Mouse (Mus musculus) lung, postnatal 36 days (tissue): ENCODE results near the gene 1700007K13Rik.
"Not testable (repeated sequence)": the region's sequence is repeated elsewhere in the genome, so short reads cannot be mapped to it uniquely, and the experiment has no call there.

Experiments
- DNase-seq: peaks from one replicate; pipeline ENCODE4 v3.0.0; 2022; ENCODE audit warnings: mixed read lengths

Gene 1700007K13Rik

DNA sequence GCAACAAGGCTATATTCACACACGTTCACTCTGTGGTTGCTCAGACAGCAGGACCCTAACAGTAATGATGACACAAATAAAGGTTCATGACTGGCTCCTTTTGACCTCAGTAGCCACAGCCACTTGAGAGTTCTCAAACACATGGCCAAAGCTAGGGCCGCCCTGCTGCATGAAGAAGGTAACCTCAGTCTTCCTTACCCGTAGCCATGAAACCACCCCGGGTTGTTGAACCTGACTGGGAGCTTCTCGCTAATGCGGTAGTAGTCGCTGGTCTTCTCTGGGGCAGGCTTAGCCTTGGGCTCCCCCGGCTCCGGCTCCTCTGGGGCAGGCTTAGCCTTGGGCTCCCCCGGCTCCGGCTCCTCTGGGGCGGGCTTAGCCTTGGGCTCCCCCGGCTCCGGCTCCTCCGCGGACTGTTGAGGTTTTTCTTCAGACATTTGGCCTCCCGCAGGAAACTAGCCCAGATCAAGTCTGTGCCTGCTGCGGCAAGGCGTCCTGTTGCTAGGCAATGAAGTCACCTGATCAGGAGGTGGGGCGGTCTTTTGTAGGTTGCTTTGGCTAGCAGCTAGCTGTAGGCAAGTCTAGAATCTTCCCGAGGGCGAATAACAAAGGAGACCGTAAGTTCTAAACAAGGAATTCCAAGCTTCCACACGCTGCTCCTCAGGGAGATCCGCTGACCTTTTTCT is at the start of gene 1700007K13Rik:
Gene 1700007K13Rik, minus strand, starts transcription at position 497 of the 683 bp plus-strand sequence.
- peak; percentile 82 for DNase-seq

- peak; percentile 94 for DNase-seq
These were observed 48.4 kb upstream of the 1700007K13Rik start for GRCm38 (mm10) chr2:28514489-28514888.

DNA sequence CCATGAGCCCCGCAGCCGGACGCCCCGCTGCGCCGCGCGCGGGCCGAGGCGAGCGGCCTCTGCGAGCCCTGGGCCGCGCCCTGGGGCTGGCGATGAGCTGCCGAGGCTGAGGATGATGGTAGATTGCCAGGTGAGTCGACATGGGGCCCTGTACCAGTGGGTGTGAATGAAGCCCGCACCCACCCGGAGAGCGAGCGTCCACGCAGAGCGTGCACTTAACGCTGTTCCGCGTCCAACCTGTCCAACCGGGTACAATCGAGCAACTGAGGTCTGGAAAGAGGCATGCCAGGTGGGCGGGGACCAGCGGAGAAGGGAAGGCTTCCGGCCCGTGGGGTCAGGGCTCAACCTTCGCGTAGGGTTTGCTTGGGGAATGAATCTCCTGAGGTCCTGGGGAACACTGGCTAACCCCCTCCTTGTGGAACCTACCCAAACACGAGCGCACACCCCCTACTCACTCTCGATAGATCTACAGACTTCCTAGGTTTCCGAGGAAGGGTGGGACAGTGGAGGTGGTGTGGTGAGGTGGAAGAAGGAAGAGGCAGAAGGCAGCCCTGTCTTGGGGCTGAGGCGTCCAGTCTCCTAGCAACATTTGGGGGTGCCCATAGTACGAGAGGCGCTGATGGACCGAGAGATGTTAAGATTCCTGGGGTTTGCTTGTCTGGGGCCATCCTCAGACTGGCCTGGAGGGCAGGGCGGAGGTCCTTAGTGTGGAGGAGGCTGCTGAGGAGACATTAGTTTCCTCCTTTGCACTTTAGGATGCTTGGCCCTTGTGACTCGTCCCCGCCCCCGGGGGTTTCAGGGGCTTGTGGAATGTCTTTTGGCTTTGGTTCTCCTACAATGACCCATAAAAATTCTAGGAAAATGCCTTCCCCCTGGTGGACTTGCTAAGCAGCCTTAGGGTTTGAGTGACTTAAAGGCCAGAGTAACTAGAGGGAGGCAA is 47.6 kb upstream of the 1700007K13Rik start:
- DNase-seq: peak; percentile 62

DNA sequence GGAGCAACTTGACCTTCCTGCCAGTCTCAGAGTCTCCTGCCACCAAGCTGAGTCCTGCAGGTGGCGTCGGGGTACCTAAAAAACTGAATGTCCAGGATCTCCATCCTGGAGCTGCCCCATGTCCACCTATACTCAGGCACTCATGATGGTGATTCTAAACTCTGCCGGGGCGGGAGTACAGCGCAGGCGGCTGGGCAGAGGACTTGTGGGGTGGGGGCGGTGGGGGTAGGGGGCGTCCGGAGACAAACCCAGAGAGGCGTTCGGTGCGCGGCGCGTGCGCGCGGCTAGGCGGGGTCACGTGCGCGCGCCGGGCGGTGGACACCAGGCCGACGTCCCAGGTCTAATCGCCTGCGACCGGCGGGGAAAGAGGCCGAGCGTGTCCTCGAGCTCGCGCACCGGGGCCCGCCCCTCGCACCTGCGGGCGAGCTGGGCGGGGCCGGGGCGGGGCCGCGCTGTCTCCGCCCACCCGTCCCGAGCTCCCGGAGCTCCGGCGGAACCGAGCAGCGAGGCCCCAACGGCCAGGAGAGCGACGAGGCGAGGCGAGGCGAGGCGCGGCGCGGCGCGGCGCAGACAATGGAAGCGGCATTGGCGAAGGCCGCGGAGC is 46.8 kb upstream of the 1700007K13Rik start, which contains the start of gene Ralgds:
Gene Ralgds, plus strand, starts transcription at position 328 of the 604 bp plus-strand sequence.
- peak; percentile 71 for DNase-seq

DNA sequence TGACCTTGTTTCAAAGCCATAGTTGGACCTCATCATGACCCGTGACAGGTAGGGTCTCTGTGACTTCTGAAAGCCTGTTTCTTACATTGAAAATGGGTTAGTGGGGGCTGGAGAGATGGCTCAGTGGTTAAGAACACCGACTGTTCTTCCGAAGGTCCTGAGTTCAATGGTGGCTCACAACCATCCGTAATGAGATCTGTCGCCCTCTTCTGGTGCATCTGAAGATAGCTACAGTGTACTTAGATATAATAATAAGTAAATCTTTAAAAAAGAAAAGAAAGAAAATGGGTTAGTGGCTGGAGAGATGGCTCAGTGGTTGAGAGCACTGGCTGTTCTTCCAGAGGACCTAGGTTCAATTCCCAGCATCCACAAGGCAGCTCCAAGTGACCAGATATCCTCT is 45.5 kb upstream of the 1700007K13Rik start:
- DNase-seq: not testable (repeated sequence)

DNA sequence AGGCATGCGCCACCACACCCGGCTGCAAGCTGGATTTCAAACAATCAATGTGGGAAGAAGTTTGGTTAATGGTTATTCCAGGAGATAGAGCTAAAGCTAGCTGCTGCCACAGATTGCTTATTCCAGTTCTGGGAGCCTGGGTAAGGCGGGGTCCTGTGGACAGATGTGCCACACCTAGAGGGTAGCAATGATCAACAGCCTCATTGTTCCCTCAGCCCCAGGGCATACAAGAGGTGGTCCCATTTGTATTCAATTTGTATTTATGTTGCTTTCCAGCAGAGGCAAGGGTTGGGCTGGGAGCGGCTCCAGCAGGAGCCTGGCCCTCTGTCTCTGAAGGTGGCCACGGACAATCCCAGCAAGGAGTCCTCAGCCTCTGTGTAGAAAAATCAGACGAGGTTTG is 40.2 kb upstream of the 1700007K13Rik start:
- DNase-seq: no peak

- DNase-seq: no peak
These were observed 39.7 kb upstream of the 1700007K13Rik start, which contains the start of gene Gm10134 for GRCm38 (mm10) chr2:28505795-28506194. TSS of gene Gm10134 (plus strand) at chr2:28506095.

DNA sequence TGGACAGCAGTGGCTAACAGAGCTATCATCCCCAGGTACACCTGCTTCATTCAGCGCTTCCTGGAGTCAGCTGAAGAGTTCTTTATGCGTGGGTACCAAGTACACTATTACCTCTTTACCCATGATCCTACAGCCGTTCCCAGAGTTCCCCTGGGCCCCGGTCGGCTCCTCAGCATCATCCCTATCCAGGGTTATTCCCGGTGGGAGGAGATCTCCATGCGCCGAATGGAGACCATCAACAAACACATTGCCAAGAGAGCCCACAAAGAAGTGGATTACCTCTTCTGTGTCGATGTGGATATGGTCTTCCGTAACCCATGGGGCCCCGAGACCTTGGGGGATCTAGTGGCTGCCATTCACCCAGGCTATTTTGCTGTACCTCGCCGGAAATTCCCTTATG is 38.5 kb upstream of the 1700007K13Rik start:
- DNase-seq: no peak

DNA sequence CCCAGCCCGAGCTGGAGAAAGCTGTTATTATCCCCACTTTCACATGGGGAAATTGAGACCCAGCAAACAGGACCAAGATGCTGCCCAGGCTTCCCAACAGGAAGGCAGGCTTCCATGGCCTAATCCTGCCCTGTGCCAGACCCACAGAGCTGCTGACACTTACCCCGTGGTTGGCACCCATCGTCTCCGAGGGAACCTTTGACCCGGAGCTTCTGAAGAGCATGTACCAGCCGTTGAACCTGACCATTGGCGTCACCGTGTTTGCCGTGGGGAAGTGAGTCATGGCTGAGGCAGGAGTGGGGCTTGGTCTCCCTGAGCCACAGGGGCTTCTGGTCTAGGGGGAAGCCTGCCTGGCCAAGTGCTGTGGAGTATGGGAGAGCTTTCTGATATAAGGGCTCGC is 36.9 kb upstream of the 1700007K13Rik start:
- no peak for DNase-seq

DNA sequence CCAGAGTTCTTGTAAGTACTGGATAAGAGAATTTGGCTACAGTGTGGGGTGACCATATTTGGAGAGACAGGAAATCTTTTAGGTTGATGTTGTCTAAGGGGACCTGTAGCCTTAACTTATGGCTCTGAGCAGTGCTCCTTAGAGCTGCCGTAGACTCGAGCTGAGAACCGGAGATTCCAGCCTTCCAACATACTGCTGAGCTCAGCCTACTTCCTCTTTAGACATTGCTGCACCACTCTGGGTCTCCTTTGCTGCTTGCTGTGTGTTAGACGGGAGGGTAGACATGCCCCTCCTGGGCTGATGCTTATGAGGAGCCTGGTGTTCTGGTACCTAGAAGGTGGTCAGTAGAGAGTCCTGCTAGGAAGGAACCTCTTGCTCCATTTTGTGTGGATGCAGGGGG is 32.3 kb upstream of the 1700007K13Rik start:
- no peak for DNase-seq

DNA sequence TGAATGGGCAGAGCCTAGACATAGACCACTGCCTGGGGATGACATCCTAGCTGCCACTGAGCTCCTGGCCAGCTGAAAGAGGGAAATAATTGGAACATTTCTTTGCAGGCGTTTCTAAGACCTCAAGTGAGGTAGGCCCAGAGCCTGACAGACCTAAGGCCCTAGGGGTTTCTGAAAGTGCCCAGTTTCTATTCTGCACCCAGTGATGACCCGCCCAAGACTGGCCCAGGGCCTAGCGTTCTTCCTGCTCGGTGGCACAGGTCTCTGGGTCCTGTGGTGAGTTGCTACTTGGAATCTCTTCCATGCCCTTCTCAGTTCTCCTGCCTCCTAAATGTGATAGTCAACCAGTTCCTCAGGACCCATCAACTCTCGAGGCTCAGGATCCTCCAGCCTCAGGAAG is 31.4 kb upstream of the 1700007K13Rik start:
- no peak for DNase-seq

- DNase-seq: no peak
These were observed 30.5 kb upstream of the 1700007K13Rik start, which contains the start of gene Gbgt1 for GRCm38 (mm10) chr2:28496671-28497070. TSS of gene Gbgt1 (plus strand) at chr2:28496891.

DNA sequence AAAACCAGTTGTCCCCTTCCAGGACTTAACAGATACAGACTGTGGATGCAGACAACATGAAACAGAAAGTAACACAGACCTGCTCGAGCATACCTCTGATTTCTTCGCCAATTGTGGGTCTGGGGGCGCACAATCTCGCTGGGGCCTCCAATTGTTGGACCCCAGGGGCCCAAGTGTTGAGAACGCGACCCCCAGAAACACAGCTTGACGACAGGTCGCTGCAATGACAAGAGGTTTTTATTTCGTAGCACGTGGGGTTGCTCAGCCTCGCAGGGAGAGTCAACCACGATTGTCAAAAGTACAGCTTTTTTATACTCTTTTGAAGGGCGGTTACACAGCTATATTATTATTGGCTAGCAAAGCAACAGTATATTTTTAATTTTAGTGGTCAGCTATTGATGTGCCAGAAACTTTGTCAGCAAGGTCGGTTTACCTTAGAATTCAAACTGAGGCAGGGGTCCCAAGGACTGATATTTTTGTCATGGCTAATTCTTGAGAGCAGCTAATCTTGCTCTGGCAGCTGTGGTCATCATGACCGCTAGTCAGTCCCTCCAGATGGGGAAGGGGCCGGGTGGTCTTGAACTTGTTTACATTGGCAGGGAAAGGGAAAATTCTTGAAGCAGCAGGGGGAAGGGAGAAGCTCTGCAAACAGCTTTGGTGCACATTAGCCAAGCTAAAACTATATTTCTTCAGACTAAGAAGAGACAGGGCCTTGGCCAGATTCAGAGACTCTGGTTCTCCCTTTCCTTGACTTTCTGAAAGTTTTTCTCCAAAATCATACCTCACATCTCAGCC is 29.9 kb upstream of the 1700007K13Rik start:
- no peak for DNase-seq

DNA sequence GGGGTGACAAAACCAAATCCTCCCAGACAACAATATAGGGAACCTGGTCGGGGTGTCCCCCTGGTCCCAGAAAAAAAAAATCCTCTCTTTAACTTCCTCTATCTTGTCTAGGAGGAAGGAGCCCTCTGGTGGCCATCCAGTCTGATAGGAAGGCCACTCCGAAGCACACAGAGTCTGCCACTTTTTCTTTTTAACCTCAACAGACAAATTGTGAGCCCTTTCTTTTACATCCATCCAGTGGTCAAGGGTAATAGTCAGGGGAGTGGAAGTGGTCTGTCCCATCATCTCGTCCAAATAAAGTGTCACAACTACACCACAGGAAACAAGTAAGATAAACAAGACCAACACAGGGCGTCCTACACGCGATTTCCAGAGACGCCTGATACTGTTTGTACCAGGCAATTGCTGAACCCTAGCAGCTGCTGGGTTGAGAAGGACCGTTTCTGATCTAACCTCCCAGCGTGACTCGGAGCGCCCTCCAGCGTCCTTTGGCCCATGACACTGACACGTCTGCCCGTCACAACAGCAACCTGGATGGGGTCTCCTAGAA is 29.1 kb upstream of the 1700007K13Rik start:
- DNase-seq: peak; percentile 72

- DNase-seq: no peak
These were observed 28.4 kb upstream of the 1700007K13Rik start for GRCm38 (mm10) chr2:28494521-28494920.

GRCm38 (mm10) chr2:28483861-28484260 is 17.7 kb upstream of the 1700007K13Rik start:
- no peak for DNase-seq

DNA sequence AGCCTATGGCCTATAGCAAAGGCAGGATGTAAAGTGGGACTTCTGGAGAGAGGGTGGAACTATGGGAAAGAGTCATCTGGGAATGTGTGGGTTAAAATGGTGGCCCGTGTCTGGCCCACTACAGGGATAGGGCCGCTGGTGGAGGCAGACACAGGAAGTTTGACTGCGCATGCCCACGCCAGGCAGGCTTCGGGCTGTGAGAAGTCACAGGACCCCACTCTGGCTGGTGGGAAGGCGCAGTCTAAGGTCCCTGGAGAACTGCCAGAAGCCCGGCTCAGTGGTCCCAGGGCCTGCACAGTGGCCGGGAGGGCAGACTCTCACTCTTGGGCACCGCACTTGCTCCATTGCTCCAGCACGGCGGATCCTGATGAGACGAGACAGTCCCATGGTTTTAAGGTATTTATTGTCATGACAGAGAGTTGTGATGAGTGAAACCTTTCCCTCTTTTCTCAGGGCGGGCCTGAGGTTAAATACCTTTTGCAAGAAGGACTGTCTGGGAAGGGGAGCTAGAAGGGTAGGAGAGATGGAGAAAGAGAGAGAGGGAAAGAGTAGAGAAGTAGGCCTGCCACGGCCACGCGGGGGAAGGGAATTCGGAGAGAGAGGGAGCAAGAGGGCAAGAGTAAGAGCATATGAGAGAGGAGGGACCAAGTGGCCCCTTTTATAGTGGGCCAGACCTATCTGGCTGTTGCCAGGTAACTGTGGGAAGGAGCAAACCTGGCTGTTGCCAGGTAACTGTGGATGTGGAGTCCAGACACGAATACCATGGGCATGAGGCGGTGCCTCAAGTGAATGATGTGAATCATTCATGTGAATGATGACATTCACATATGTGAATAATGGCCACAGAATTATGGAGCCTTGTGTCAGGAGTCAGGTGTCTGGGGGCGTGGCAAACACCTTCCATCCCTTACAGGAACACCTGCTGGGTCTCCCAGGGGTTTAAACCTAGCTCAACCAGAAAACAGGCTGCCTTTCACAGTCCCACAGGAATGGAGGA is 13.4 kb upstream of the 1700007K13Rik start:
- DNase-seq: no peak

- DNase-seq: not testable (repeated sequence)
These were observed 11.9 kb upstream of the 1700007K13Rik start for GRCm38 (mm10) chr2:28477993-28478392.

GRCm38 (mm10) chr2:28472011-28472410 is 5.9 kb upstream of the 1700007K13Rik start:
- DNase-seq: not testable (repeated sequence)

GRCm38 (mm10) chr2:28470591-28470990 is 4.5 kb upstream of the 1700007K13Rik start:
- DNase-seq: no peak

- no peak for DNase-seq
These were observed 3.3 kb upstream of the 1700007K13Rik start for GRCm38 (mm10) chr2:28469461-28469860.
